Mouse (Mus musculus) heart, embryonic 12.5 days (tissue): Measurements from ENCODE around the gene Sntb2. TPM values are rescaled to one million over a fixed set of nuclear protein-coding genes. Genes with fewer than 3 reads are reported as not detected.
"Not testable (repeated sequence)": the region's sequence is repeated elsewhere in the genome, so short reads cannot be mapped to it uniquely, and the experiment has no call there.

Experiments used
- ATAC-seq: fragments of 200-750 bp; cut with Nextera tagmentation; 2 replicates; pipeline ENCODE4 v1.8.0; 2017; ENCODE audit warnings: moderate TSS enrichment, moderate library complexity; ENCODE audit not compliant: insufficient number of reproducible peaks, low FRiP score
- H3K27ac ChIP-seq: fragments of 300-500 bp; sonication (generic); 2 replicates; pipeline ENCODE4 v1.5.1; 2016; ENCODE audit warnings: mild to moderate bottlenecking, moderate library complexity; ENCODE audit not compliant: poor library complexity, severe bottlenecking
- H3K27me3 ChIP-seq: fragments of 300-500 bp; sonication (generic); replicated peaks from 2 replicates; pipeline ENCODE4 v1.6.1; 2016; ENCODE audit warnings: mild to moderate bottlenecking, moderate library complexity
- H3K36me3 ChIP-seq: fragments of 300-500 bp; sonication (generic); 2 replicates; pipeline ENCODE4 v1.6.1; 2016; ENCODE audit warnings: mild to moderate bottlenecking, moderate library complexity
- H3K4me1 ChIP-seq: fragments of 300-500 bp; sonication (generic); replicated peaks from 2 replicates; pipeline ENCODE4 v1.6.1; 2016; ENCODE audit warnings: mild to moderate bottlenecking
- H3K4me2 ChIP-seq: fragments of 300-500 bp; sonication (generic); 2 replicates; pipeline ENCODE4 v1.6.1; 2016; ENCODE audit warnings: mild to moderate bottlenecking, moderate library complexity
- H3K4me3 ChIP-seq: fragments of 300-500 bp; sonication (generic); 2 replicates; pipeline ENCODE4 v1.5.1; 2016; ENCODE audit warnings: mild to moderate bottlenecking
- H3K9ac ChIP-seq: fragments of 300-500 bp; sonication (generic); 2 replicates; pipeline ENCODE4 v1.6.1; 2016; ENCODE audit warnings: mild to moderate bottlenecking, moderate library complexity
- H3K9me3 ChIP-seq: fragments of 300-500 bp; sonication (generic); replicated peaks from 2 replicates; pipeline ENCODE4 v1.6.1; 2016; ENCODE audit warnings: mild to moderate bottlenecking, moderate library complexity
- WGBS: fragments of 180-500 bp; shearing (Covaris S2); methylation state at CpG from one replicate; pipeline ENCODE4 v1.1.7; 2016; 5-methylcytosine and 5-hydroxymethylcytosine counted together
- polyA plus RNA-seq: library from polyadenylated mRNA; unstranded; fragments of >200 nt; fragmentation: Nextera tagmentation; extraction: Ambion mirVana; gene quantifications from 2 replicates; pipeline ENCODE4 v1.2.1, GENCODE M21; 2016

Gene Sntb2
- polyA plus RNA-seq, 1 experiment from 2014 or later, result 11.5 TPM

- no peak overlapping the region for H3K9ac ChIP-seq
- H3K4me1 ChIP-seq, result peaks cover 18% of the 10 kb centered on the region
- no peak overlapping the region for H3K4me2 ChIP-seq
- H3K27me3 ChIP-seq, result no peaks in the 10 kb centered on the region
- no peak overlapping the region for H3K27ac ChIP-seq
- H3K36me3 ChIP-seq, result no peaks in the 10 kb centered on the region
- no peaks in the 10 kb centered on the region for H3K9me3 ChIP-seq
- WGBS, result 74% methylated on average over 7 of the region's 7 CpGs
- ATAC-seq, result no peak
- no peak overlapping the region for H3K4me3 ChIP-seq
These were observed 39.2 kb downstream of the Sntb2 start for GRCm38 (mm10) chr8:106974754-106975153.

- Histone ChIP-seq H3K9ac (no peak overlapping the region), H3K9me3 (no peaks in the 10 kb centered on the region), H3K4me3 (no peak overlapping the region), H3K27ac (no peak overlapping the region), H3K27me3 (no peaks in the 10 kb centered on the region), H3K4me2 (no peak overlapping the region), H3K36me3 (no peaks in the 10 kb centered on the region), H3K4me1 (peaks cover 18% of the 10 kb centered on the region)
- no peak for ATAC-seq
- 82% methylated on average over 2 of the region's 2 CpGs for WGBS
These were observed 40.2 kb downstream of the Sntb2 start for GRCm38 (mm10) chr8:106975764-106976163.

- no peak for ATAC-seq
- H3K27ac ChIP-seq, result no peak overlapping the region
- no peak overlapping the region for H3K4me2 ChIP-seq
- no peak overlapping the region for H3K9ac ChIP-seq
- 75% methylated on average over 4 of the region's 4 CpGs for WGBS
- no peaks in the 10 kb centered on the region for H3K27me3 ChIP-seq
- no peak overlapping the region for H3K4me3 ChIP-seq
- peaks cover 4% of the 10 kb centered on the region; the same call in 1 of the 2 replicates for H3K36me3 ChIP-seq
- no peaks in the 10 kb centered on the region for H3K9me3 ChIP-seq
- H3K4me1 ChIP-seq, result peaks cover 15% of the 10 kb centered on the region
These were observed 40.9 kb downstream of the Sntb2 start for GRCm38 (mm10) chr8:106976436-106976835.

GRCm38 (mm10) chr8:106978755-106979251, 43.3 kb downstream of the Sntb2 start:
- no peak overlapping the region for H3K9ac ChIP-seq
- ATAC-seq, result no peak
- H3K9me3 ChIP-seq, result no peaks in the 10 kb centered on the region
- H3K27me3 ChIP-seq, result no peaks in the 10 kb centered on the region
- no peak overlapping the region for H3K4me3 ChIP-seq
- H3K27ac ChIP-seq, result no peak overlapping the region
- 44% methylated on average over 2 of the region's 2 CpGs for WGBS
- H3K4me2 ChIP-seq, result no peak overlapping the region
- H3K36me3 ChIP-seq, result peaks cover 10% of the 10 kb centered on the region; the same call in 1 of the 2 replicates
- peaks cover 8% of the 10 kb centered on the region for H3K4me1 ChIP-seq

- peaks cover 15% of the 10 kb centered on the region for H3K36me3 ChIP-seq
- H3K27me3 ChIP-seq, result no peaks in the 10 kb centered on the region
- no peak overlapping the region for H3K9ac ChIP-seq
- no peak for ATAC-seq
- no peaks in the 10 kb centered on the region for H3K9me3 ChIP-seq
- no peak overlapping the region for H3K4me2 ChIP-seq
- H3K27ac ChIP-seq, result no peak overlapping the region
- 86% methylated on average over 9 of the region's 9 CpGs for WGBS
- H3K4me1 ChIP-seq, result no peaks in the 10 kb centered on the region
- no peak overlapping the region for H3K4me3 ChIP-seq
These were observed 49.9 kb downstream of the Sntb2 start for GRCm38 (mm10) chr8:106985404-106985821.

GRCm38 (mm10) chr8:106985951-106986350, 50.4 kb downstream of the Sntb2 start:
- no peak overlapping the region for H3K4me3 ChIP-seq
- H3K27me3 ChIP-seq, result no peaks in the 10 kb centered on the region
- no peak overlapping the region for H3K4me2 ChIP-seq
- H3K4me1 ChIP-seq, result no peaks in the 10 kb centered on the region
- no peaks in the 10 kb centered on the region for H3K9me3 ChIP-seq
- ATAC-seq, result no peak
- peaks cover 15% of the 10 kb centered on the region for H3K36me3 ChIP-seq
- H3K9ac ChIP-seq, result no peak overlapping the region
- no peak overlapping the region for H3K27ac ChIP-seq

GRCm38 (mm10) chr8:106987557-106987956, 52.0 kb downstream of the Sntb2 start:
- no peak for ATAC-seq
- H3K4me1 ChIP-seq, result no peaks in the 10 kb centered on the region
- no peaks in the 10 kb centered on the region for H3K9me3 ChIP-seq
- H3K4me3 ChIP-seq, result no peak overlapping the region
- H3K27ac ChIP-seq, result no peak overlapping the region
- peaks cover 16% of the 10 kb centered on the region for H3K36me3 ChIP-seq
- H3K4me2 ChIP-seq, result no peak overlapping the region
- H3K27me3 ChIP-seq, result no peaks in the 10 kb centered on the region
- H3K9ac ChIP-seq, result no peak overlapping the region

- 83% methylated on average over 7 of the region's 7 CpGs for WGBS
- Histone ChIP-seq H3K4me1 (no peaks in the 10 kb centered on the region), H3K4me3 (no peak overlapping the region), H3K27me3 (no peaks in the 10 kb centered on the region), H3K9me3 (no peaks in the 10 kb centered on the region), H3K9ac (no peak overlapping the region), H3K27ac (no peak overlapping the region), H3K36me3 (peaks cover 26% of the 10 kb centered on the region), H3K4me2 (no peak overlapping the region)
- ATAC-seq, result no peak
These were observed 55.8 kb downstream of the Sntb2 start for GRCm38 (mm10) chr8:106991393-106991792.

- WGBS, result 87% methylated on average over 4 of the region's 4 CpGs
- not testable (repeated sequence) for H3K9ac ChIP-seq, H3K4me3 ChIP-seq, ATAC-seq, H3K9me3 ChIP-seq, H3K4me1 ChIP-seq, H3K4me2 ChIP-seq, H3K27ac ChIP-seq, H3K27me3 ChIP-seq
- peaks cover 36% of the 10 kb centered on the region for H3K36me3 ChIP-seq
These were observed 60.8 kb downstream of the Sntb2 start for GRCm38 (mm10) chr8:106996339-106996738.

- Histone ChIP-seq H3K27me3 (no peaks in the 10 kb centered on the region), H3K9me3 (no peaks in the 10 kb centered on the region), H3K4me1 (no peaks in the 10 kb centered on the region), H3K36me3 (peaks cover 29% of the 10 kb centered on the region), H3K4me3 (no peak overlapping the region), H3K4me2 (no peak overlapping the region), H3K9ac (no peak overlapping the region), H3K27ac (no peak overlapping the region)
- ATAC-seq, result no peak
- 78% methylated on average over 4 of the region's 4 CpGs for WGBS
These were observed 61.9 kb downstream of the Sntb2 start for GRCm38 (mm10) chr8:106997416-106997815.

- Histone ChIP-seq H3K4me1 (no peaks in the 10 kb centered on the region), H3K36me3 (peaks cover 31% of the 10 kb centered on the region; the same call in 1 of the 2 replicates), H3K4me3 (no peak overlapping the region), H3K9ac (no peak overlapping the region), H3K9me3 (no peaks in the 10 kb centered on the region), H3K27ac (no peak overlapping the region), H3K27me3 (no peaks in the 10 kb centered on the region), H3K4me2 (no peak overlapping the region)
- ATAC-seq, result no peak
- WGBS, result 90% methylated on average over 1 of the region's 1 CpGs
These were observed 63.5 kb downstream of the Sntb2 start for GRCm38 (mm10) chr8:106999068-106999467.

- H3K27me3 ChIP-seq, result no peaks in the 10 kb centered on the region
- H3K9me3 ChIP-seq, result no peaks in the 10 kb centered on the region
- H3K36me3 ChIP-seq, result peaks cover 26% of the 10 kb centered on the region
These were observed 67.0 kb downstream of the Sntb2 start for GRCm38 (mm10) chr8:107002532-107002931.

More at GRCm38 (mm10) chr8:107002532-107002931, 67.0 kb downstream of the Sntb2 start:
- Histone ChIP-seq H3K27ac (no peak overlapping the region), H3K4me3 (no peak overlapping the region), H3K9ac (no peak overlapping the region), H3K4me1 (peaks cover 9% of the 10 kb centered on the region; the same call in 1 of the 2 replicates), H3K4me2 (no peak overlapping the region)
- no peak for ATAC-seq
- WGBS, result 39% methylated on average over 5 of the region's 5 CpGs
